ENCODE assay signal across 8 mouse cellular contexts in the genomic region with DNA sequence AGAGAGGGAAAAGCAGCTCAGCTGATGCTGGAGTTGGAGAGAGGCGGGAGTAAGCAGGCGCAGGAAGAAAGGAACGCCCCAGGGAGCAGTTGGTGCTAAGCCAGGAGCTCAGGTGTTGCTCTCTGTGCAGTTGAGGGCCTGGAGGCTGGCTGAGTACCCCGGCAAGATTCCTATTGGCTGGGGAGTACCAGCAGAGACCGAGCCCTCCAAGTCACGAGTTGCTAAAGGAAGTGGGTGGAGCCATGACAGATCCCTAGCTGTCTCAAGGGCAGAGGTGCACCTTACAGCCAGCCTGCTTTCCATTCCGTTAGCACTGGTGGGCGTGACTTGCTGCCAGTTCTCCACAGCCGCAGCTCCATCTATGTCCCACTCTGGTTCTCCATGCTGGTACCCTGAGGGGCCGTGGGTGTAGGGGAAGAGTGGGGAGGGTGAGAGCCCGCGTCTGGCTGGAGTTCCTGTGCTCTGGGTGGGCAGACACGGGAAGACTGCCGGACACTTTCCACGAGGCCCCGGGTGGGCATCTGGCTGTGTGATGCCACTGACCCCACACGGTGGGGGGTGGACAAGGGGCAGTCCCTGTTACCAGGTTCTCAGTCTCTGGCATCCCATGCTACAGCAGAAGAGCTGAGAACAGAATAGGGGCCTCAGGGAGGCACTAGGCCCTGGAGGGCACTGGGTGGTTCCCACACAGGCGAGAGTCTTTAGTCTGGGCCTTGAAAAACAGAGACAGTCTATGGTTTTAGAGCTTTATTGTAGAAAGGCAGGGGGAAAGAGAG. TPM values are rescaled to one million over a fixed set of nuclear protein-coding genes. Genes with fewer than 3 reads are reported as not detected.
DNase-seq lines count a peak whose midpoint lies in the region; ATAC-seq and TF ChIP-seq lines count a peak whose summit lies in the region.

No protein-coding gene starts in this region.

- no peak overlapping the region; the same call in 1 of the 2 replicates for H3K9ac ChIP-seq in forebrain, embryonic 15.5 days (replicated peaks)
- no peak overlapping the region for H3K9ac ChIP-seq in lung, postnatal 0 days (replicated peaks; ENCODE audit: low read depth)

- H3K36me3 ChIP-seq in forebrain, embryonic 15.5 days = no peaks in the 10 kb centered on the region
- no peaks in the 10 kb centered on the region for H3K36me3 ChIP-seq in lung, postnatal 0 days (ENCODE audit: insufficient read depth, low read length)

- peak; percentile 100 for ATAC-seq in CD4-positive, CD25-positive, alpha-beta regulatory T cell, adult 4 months
- ATAC-seq in forebrain, embryonic 15.5 days (replicated peaks) = peak; percentile 80
- ATAC-seq in lung, postnatal 0 days = peak; percentile 99

- 5% methylated on average over 18 of the region's 18 CpGs for WGBS in forebrain, embryonic 15.5 days
- WGBS in lung, postnatal 0 days = 7% methylated on average over 18 of the region's 18 CpGs

- H3K4me1 ChIP-seq in forebrain, embryonic 15.5 days = peaks cover 24% of the 10 kb centered on the region
- no peaks in the 10 kb centered on the region for H3K4me1 ChIP-seq in lung, postnatal 0 days (ENCODE audit: insufficient read depth, low read depth, low read length)

- no peaks in the 10 kb centered on the region for H3K9me3 ChIP-seq in forebrain, embryonic 15.5 days
- no peaks in the 10 kb centered on the region for H3K9me3 ChIP-seq in lung, postnatal 0 days (ENCODE audit: low read length)

- no peak for TF ChIP-seq CTCF in lung, postnatal 0 days (IDR thresholded peaks at IDR 0.05)

- peak overlapping the region; percentile 11 for H3K4me3 ChIP-seq in forebrain, embryonic 15.5 days
- no peak overlapping the region for H3K4me3 ChIP-seq in lung, postnatal 0 days (ENCODE audit: low read depth, low read length)

- H3K4me2 ChIP-seq in forebrain, embryonic 15.5 days (replicated peaks) = peak overlapping the region; percentile 35
- H3K4me2 ChIP-seq in lung, postnatal 0 days (replicated peaks; ENCODE audit: low read depth, low read length) = peak overlapping the region; percentile 46

- no peak overlapping the region for H3K27ac ChIP-seq in forebrain, embryonic 15.5 days (replicated peaks)
- no peak overlapping the region; the same call in 1 of the 2 replicates for H3K27ac ChIP-seq in lung, postnatal 0 days (ENCODE audit: low read length)

- DNase-seq in adrenal gland, postnatal 10 days = peak; percentile 30
- peak; percentile 78 to 89 for DNase-seq in kidney, adult 8-10 months
- peak; percentile 98 for DNase-seq in lung, postnatal 0 days (ENCODE audit: low spot score)
- DNase-seq in retina, embryonic 14.5 days (ENCODE audit: low spot score) = peak; percentile 61
- DNase-seq in gastrocnemius, postnatal 14 days = no peak
- DNase-seq in urinary bladder, adult 18-20 months (ENCODE audit: low spot score in 2 of 2) = no peak

- H3K27me3 ChIP-seq in forebrain, embryonic 15.5 days = no peaks in the 10 kb centered on the region
- no peaks in the 10 kb centered on the region for H3K27me3 ChIP-seq in lung, postnatal 0 days (replicated peaks; ENCODE audit: insufficient read depth, low read length)

- no peak for TF ChIP-seq EP300 in lung, postnatal 0 days (IDR thresholded peaks at IDR 0.05)

- intact Hi-C loops in gastrocnemius, postnatal 14 days (cut with DNase I; ENCODE audit: low total_unique reads) = no loop called here

RNA-seq across cellular contexts. Expression of gene Lrrc74b, which starts 6.9 kb away (rescaled TPM):
- not detected for polyA plus RNA-seq in CD4-positive, CD25-positive, alpha-beta regulatory T cell, adult 4 months (2017; shearing (Covaris generic))
- total RNA-seq in adrenal gland, postnatal 10 days (2021) = under 1 TPM; 0.48 to 0.58 TPM
- 0.33 and 0.89 TPM in 2 replicates for polyA plus RNA-seq in forebrain, embryonic 15.5 days (2015; fragmentation: Nextera tagmentation; extraction: Ambion mirVana)
- polyA plus RNA-seq in lung, postnatal 0 days (2015; fragmentation: Nextera tagmentation; extraction: Ambion mirVana) = 5.3 and 7.7 TPM in 2 replicates
- total RNA-seq in gastrocnemius, postnatal 14 days (2021) = 1 to 10 TPM; 1.5 to 1.6 TPM

RNA-seq across cellular contexts. Expression of gene P2rx6, which starts 7.6 kb away (rescaled TPM):
- polyA plus RNA-seq in CD4-positive, CD25-positive, alpha-beta regulatory T cell, adult 4 months (2017; shearing (Covaris generic)) = not detected
- under 1 TPM; 0.69 to 0.97 TPM for total RNA-seq in adrenal gland, postnatal 10 days (2021)
- 1.1 and 1.9 TPM in 2 replicates for polyA plus RNA-seq in forebrain, embryonic 15.5 days (2015; fragmentation: Nextera tagmentation; extraction: Ambion mirVana)
- 3.3 and 3.6 TPM in 2 replicates for polyA plus RNA-seq in lung, postnatal 0 days (2015; fragmentation: Nextera tagmentation; extraction: Ambion mirVana)
- total RNA-seq in gastrocnemius, postnatal 14 days (2021) = 1 to 10 TPM; 6.5 to 7.0 TPM

RNA-seq across cellular contexts. Expression of gene Thap7, which starts 23.2 kb away (rescaled TPM):
- 10 to 100 TPM; 66.1 to 98.7 TPM for polyA plus RNA-seq in CD4-positive, CD25-positive, alpha-beta regulatory T cell, adult 4 months (2017; shearing (Covaris generic))
- 10 to 100 TPM; 27.1 to 28.4 TPM for total RNA-seq in adrenal gland, postnatal 10 days (2021)
- polyA plus RNA-seq in forebrain, embryonic 15.5 days (2015; fragmentation: Nextera tagmentation; extraction: Ambion mirVana) = 65.8 and 67.7 TPM in 2 replicates
- 49.5 and 53.4 TPM in 2 replicates for polyA plus RNA-seq in lung, postnatal 0 days (2015; fragmentation: Nextera tagmentation; extraction: Ambion mirVana)
- total RNA-seq in gastrocnemius, postnatal 14 days (2021) = 10 to 100 TPM; 10.6 to 12.5 TPM

RNA-seq across cellular contexts. Expression of gene Slc7a4, which starts 28.9 kb away (rescaled TPM):
- polyA plus RNA-seq in CD4-positive, CD25-positive, alpha-beta regulatory T cell, adult 4 months (2017; shearing (Covaris generic)) = 1 to 10 TPM; 2.3 to 4.3 TPM
- 1 to 10 TPM; 5.5 to 9.0 TPM for total RNA-seq in adrenal gland, postnatal 10 days (2021)
- 29.3 and 32.0 TPM in 2 replicates for polyA plus RNA-seq in forebrain, embryonic 15.5 days (2015; fragmentation: Nextera tagmentation; extraction: Ambion mirVana)
- polyA plus RNA-seq in lung, postnatal 0 days (2015; fragmentation: Nextera tagmentation; extraction: Ambion mirVana) = 12.2 and 14.5 TPM in 2 replicates
- total RNA-seq in gastrocnemius, postnatal 14 days (2021) = 1 to 10 TPM in 1 of 2 experiments, under 1 TPM in 1; 0.97 to 1.3 TPM

RNA-seq across cellular contexts. Expression of gene Lztr1, which starts 45.6 kb away (rescaled TPM):
- polyA plus RNA-seq in CD4-positive, CD25-positive, alpha-beta regulatory T cell, adult 4 months (2017; shearing (Covaris generic)) = 10 to 100 TPM; 53.9 to 68.8 TPM
- 10 to 100 TPM; 60.1 to 70.9 TPM for total RNA-seq in adrenal gland, postnatal 10 days (2021)
- polyA plus RNA-seq in forebrain, embryonic 15.5 days (2015; fragmentation: Nextera tagmentation; extraction: Ambion mirVana) = 120 and 133 TPM in 2 replicates
- 63.3 and 64.7 TPM in 2 replicates for polyA plus RNA-seq in lung, postnatal 0 days (2015; fragmentation: Nextera tagmentation; extraction: Ambion mirVana)
- 10 to 100 TPM; 19.0 to 22.0 TPM for total RNA-seq in gastrocnemius, postnatal 14 days (2021)

Comparison
In these comparisons a context has a peak if more than half of its experiments do, and no peak if none do; other contexts are left out.
1. DNase-seq: peak in adrenal gland, postnatal 10 days (single experiment), kidney, adult 8-10 months (2 of 2), lung, postnatal 0 days (single experiment) and retina, embryonic 14.5 days (single experiment); none in gastrocnemius, postnatal 14 days (single experiment) and urinary bladder, adult 18-20 months (0 of 2).
2. Peak in every context shown above with its lines, with median percentiles within 50 percentile points of each other: ATAC-seq.